ENCODE assay signal across 10 mouse cellular contexts in genomic region chr11:59772291-59772690, GRCm38 (mm10).
"Had no signal": no experiment of that assay in that cellular context is flagged by ENCODE, and none has a peak within 500 bp of the region (broad histone marks: within the 10 kb centered on the region; RNA-seq: fewer than 3 reads in every experiment).

No protein-coding gene starts in this region.

- DNase-seq: kidney, postnatal 36 days; lung, adult 18-20 months; right cerebral cortex, adult 18-20 months; right cerebral cortex, postnatal 25 days; thymus, postnatal 36 days had no signal

- H3K9me3 ChIP-seq: limb, embryonic 12.5 days; midbrain, embryonic 12.5 days had no signal

- H3K9ac ChIP-seq: limb, embryonic 12.5 days; liver, embryonic 14.5 days; midbrain, embryonic 12.5 days had no signal

- H3K4me3 ChIP-seq: layer of hippocampus, adult 2 months; limb, embryonic 12.5 days; midbrain, embryonic 12.5 days had no signal

- H3K4me1 ChIP-seq: limb, embryonic 12.5 days; midbrain, embryonic 12.5 days had no signal

- H3K27ac ChIP-seq: kidney, postnatal 0 days; layer of hippocampus, adult 2 months; limb, embryonic 12.5 days; liver, embryonic 14.5 days; midbrain, embryonic 12.5 days had no signal

- H3K27me3 ChIP-seq: limb, embryonic 12.5 days; midbrain, embryonic 12.5 days had no signal
